Mouse (Mus musculus) myocyte (in vitro differentiated cells): Measurements from ENCODE around the gene Lypla2.

Experiments used
- CEBPB ChIP-seq: IDR thresholded peaks from 2 replicates; pipeline ENCODE4 v1.6.1; 2011; ENCODE audit warnings: mild to moderate bottlenecking, moderate library complexity; ENCODE audit not compliant: poor library complexity, insufficient read depth, severe bottlenecking
- E2F4 ChIP-seq: IDR thresholded peaks from one replicate; pipeline ENCODE4 v1.6.1; 2011; ENCODE audit warnings: mild to moderate bottlenecking, control low read depth, moderate library complexity; ENCODE audit not compliant: insufficient read depth
- MYOG ChIP-seq, 3 experiments: IDR thresholded peaks; one replicate each; pipeline ENCODE4 v1.6.1; 2011; ENCODE audit warnings: control low read depth in 2 of 3, low read depth in 2 of 3, mild to moderate bottlenecking in 2 of 3; ENCODE audit not compliant: insufficient read length in 2 of 3, control insufficient read depth in 1 of 3, insufficient read depth in 1 of 3
- POLR2A ChIP-seq: IDR thresholded peaks from one replicate; pipeline ENCODE4 v1.6.1; 2011; ENCODE audit warnings: low read depth, mild to moderate bottlenecking, control low read depth, moderate library complexity; ENCODE audit not compliant: insufficient read length
- USF1 ChIP-seq: IDR thresholded peaks from one replicate; pipeline ENCODE4 v1.6.1; 2011; ENCODE audit warnings: low read depth, mild to moderate bottlenecking, control low read depth, moderate library complexity

DNA sequence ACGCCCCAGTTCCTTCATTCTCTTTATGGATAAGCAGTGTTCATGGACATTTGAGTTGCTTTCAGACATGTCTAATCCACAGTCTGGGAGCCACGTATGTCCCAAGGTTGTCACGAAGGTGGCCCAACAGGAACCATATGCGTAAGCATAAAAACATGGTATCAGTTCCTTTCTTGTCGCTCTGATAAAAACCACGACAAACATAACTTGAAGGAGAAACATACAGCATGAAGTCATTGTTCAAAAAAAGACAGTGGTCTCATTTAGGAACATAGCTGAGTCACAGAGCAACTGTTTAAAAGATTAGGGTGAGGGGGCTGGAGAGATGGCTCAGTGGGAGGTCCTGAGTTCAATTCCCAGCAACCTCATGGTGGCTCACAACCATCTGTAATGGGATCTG lies 30.2 kb downstream of the Lypla2 start:
- TF ChIP-seq POLR2A (no peak), CEBPB (no peak), E2F4 (no peak), MYOG (IDR thresholded peaks at IDR 0.05; ENCODE audit: control insufficient read depth in 1 of 3, insufficient read depth in 1 of 3, insufficient read length in 2 of 3, low read depth in 2 of 3) (no peak), USF1 (no peak)
